Mouse (Mus musculus) kidney, postnatal 10 days (tissue): ENCODE measurements around the gene Dab2ip.

Experiments
- DNase-seq: peaks from one replicate; pipeline ENCODE4 v3.0.0; 2021; ENCODE audit warnings: mixed read lengths

Dab2ip gene

GRCm38 (mm10) chr2:35688121-35688520, 130.1 kb downstream of the Dab2ip start:
- no peak for DNase-seq

DNA sequence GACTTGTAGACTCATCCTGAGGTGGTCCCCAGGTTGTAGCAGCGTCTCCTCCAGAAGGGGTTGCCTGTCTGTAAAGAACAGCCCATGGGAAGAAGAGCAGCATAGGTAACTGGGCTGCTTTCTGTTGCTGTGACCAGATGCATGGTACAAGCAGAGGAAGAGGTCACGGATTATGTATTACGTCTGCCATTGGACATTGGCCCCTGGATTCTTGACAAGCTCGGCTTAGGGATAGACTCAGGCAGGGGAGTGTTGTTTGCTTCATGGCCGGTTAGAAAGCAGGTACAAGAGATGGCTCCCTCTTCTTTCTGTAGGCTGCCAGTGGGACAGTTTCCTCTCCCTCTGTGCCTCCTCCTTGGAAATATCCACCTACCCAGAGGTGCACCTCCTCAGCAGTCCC, 130.5 kb downstream of the Dab2ip start:
- peak; percentile 50 for DNase-seq

DNA sequence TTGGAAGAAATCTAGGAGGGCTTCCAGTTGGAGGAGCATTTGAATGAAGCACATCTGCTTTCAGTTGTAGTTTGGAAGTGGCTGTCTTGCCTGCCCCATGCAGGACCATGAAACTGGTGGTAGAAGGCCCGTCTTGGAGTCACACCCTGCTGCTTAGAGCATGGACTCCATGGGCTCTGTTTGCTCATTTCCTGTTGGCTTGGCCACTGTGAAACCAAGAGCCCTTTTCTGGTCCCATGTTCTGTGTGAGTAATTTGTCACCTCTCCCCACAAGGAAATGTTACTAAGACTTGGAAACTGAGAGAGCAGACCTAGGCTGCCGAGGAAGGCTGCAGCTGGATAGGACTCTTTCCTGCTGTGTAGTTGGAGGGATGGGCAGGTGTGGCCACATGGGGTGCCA, 131.8 kb downstream of the Dab2ip start:
- no peak for DNase-seq

- peak; percentile 89 for DNase-seq
Observed at GRCm38 (mm10) chr2:35691257-35692049, 133.4 kb downstream of the Dab2ip start.

- peak; percentile 41 for DNase-seq
Observed at GRCm38 (mm10) chr2:35692272-35692900, 134.3 kb downstream of the Dab2ip start.

DNA sequence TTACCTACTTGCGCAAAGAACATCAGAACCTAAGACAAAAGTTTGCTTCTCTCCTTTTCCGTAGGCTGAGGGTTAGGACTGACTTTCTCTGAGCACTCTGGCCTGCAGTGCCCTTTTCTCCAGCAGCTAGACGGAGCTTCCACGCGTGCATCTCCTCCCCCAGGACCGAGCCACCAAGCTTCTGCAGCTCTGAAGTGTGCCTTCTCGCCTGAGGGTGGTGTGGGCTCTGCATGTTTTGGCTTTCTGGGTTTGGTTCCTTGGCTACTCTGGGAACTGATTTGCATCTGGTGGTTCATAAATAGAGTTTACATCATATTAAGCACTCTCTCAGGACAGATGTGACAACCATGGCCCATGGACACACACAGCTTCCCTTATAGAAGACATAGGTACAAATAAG, 135.0 kb downstream of the Dab2ip start:
- DNase-seq = no peak

DNA sequence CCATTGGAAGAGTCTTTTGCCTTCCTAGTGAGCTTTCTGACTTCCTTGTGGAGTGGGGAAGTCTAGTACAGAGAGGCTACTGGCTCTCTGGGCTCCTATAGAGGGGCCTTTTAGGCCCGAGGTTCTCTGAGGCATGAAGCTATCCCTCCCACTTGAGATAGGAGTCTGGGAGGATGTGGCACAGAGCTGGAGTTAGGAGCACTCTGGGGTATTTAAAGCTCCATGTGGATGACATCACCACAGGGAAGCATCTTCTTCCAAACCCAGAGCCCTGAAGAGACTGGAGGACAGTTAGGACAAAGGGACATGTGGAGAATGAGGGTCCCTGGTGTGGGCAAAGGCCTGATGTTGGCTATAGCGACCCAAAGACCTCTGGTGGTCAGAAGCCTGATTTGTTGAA, 136.0 kb downstream of the Dab2ip start:
- DNase-seq = no peak

DNA sequence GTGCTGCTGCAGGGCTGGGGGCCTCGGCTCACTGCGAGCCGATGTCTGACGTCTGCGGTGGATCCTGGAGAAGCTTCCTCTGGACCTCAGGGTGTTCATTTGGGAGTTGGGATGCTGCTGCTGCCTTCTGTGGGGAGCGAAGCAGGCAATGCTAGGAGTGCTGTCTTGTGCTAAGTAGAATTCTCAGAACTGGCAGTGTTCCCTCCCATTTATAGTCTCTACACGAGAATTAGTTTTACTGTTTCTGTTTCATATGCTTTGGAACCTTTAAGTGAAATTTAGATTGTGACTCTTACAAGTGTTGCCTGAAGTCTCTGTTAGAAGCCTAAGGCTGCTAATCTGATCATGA, 138.1 kb downstream of the Dab2ip start:
- no peak for DNase-seq

GRCm38 (mm10) chr2:35696542-35697391, 138.7 kb downstream of the Dab2ip start:
- DNase-seq = peak; percentile 71

- DNase-seq = no peak
Observed at GRCm38 (mm10) chr2:35697768-35698167, 139.7 kb downstream of the Dab2ip start.

- no peak for DNase-seq
Observed at GRCm38 (mm10) chr2:35700966-35701365, 142.9 kb downstream of the Dab2ip start.

- DNase-seq = no peak
Observed at GRCm38 (mm10) chr2:35702001-35702400, 143.9 kb downstream of the Dab2ip start.

GRCm38 (mm10) chr2:35702608-35703007, 144.5 kb downstream of the Dab2ip start:
- DNase-seq = no peak

- DNase-seq = no peak
Observed at GRCm38 (mm10) chr2:35703241-35703640, 145.2 kb downstream of the Dab2ip start.

DNA sequence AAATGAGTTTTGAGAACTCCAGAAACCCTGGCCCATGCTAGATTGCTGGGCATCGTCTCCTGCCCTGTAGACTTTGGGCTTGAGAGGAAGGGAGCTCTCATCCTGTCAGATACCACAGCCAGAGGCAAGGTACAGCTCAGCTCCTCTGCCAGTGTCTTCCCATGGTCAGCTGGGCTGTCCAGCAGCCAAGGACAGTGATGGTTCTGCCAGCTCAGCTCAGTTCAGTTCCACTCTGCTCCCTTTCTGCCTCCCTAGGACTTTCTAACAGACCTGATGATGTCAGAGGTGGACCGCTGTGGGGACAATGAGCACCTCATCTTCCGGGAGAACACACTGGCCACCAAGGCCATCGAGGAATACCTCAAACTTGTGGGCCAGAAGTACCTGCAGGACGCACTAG, 154.5 kb downstream of the Dab2ip start:
- no peak for DNase-seq

- no peak for DNase-seq
Observed at GRCm38 (mm10) chr2:35713460-35713859, 155.4 kb downstream of the Dab2ip start.

GRCm38 (mm10) chr2:35714742-35715167, 156.7 kb downstream of the Dab2ip start:
- no peak for DNase-seq

DNA sequence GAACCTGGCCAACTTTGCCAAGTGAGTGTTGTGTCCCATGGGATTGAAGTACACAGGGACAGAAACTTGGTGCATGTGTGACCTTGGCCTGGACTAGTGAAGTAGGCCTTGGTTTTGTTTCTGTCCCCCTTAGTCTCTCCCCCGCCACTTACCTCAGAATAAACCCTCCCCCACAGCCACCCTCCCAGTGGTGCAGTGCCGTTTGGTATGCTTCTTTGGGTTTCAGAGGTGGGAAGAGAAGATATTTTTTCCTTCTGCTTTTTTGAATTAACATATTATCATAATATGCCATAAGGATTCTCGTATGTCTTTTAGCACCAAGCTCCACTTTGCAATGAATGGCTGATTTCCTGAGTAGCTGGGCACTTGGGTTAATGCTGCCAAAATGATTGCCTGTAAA, 157.4 kb downstream of the Dab2ip start:
- DNase-seq = no peak

DNA sequence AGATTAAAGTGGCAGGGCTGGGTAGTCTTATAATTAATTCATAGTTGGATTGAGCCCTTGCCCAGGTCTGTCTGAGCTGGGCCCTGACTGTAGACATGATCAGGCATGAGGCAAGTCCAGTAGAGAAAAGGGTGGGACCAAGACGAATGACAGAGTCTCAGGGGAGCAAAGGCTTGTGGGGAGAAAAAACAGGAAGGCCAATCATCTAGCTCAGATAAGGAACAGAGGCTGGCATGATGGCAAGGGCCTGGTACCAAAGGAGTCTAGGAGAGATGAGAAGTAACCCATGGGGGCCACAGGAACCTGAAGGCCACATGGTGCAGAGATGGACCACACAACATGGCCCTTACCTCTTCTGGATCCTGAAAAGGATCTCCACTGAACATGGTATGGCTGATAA, 158.1 kb downstream of the Dab2ip start:
- DNase-seq = no peak

- DNase-seq = no peak
Observed at GRCm38 (mm10) chr2:35718003-35718500, 160.0 kb downstream of the Dab2ip start.

- no peak for DNase-seq
Observed at GRCm38 (mm10) chr2:35718662-35719061, 160.6 kb downstream of the Dab2ip start.

DNA sequence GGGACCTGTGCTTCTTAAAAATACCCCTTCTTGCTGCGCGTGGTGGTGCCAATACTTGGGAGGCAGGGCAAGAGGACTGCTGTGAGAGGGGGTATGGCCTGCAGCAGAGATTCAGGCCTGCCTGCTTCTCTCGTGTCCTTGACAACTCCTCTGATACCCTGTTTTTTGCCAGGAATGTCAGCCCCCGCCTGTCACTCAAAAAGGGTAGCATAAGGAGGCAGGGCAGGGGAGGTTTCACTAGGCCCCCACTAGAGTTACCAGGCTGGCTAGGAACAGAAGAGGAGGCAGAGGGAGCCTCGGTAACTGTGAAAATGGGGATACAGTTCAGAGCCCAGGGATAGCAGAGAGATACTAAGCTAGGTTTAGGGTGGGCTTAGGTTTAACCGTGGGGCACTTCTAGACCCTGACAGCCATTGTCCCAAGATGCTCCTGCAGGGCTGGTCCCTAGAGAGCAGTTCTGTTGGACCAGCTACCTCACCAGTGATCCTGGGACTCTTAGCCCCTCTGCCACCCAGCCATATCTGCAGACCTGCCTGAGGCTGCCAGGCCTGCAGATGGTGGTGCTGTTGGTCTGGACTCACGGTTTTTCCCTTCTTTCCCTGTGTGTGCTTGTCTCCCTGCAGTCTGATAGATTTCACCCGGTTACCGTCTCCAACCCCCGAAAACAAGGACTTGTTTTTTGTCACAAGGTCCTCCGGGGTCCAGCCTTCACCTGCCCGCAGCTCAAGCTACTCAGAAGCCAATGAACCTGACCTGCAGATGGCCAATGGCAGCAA, 161.4 kb downstream of the Dab2ip start:
- DNase-seq = no peak

- no peak for DNase-seq
Observed at GRCm38 (mm10) chr2:35720104-35720503, 162.0 kb downstream of the Dab2ip start.
